16 mouse cellular contexts compared by ENCODE assay signal in the genomic region with DNA sequence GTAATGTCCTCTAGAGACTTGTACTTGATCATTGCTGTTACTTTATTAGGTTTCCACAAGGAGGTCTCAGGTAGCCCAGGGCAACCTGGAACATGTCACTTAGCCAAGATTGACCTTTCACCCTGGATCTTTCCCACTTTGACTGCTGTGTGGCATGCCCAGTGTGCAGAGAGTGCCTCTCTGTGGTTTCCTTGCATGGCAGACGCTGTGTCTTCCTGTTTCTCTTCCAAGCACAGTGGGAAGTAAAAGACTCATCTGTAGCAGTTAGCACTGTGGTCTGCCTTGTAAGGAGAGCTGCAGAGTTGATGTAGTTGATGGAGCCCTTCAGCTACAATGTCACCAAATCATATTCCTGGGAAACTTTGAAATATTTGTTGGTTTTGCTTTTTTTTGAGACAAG.
"Had no signal": no experiment of that assay in that cellular context is flagged by ENCODE, and none has a peak within 500 bp of the region (broad histone marks: within the 10 kb centered on the region; RNA-seq: fewer than 3 reads in every experiment).

No protein-coding gene starts in this region.

- ATAC-seq: intestine, embryonic 16.5 days; midbrain, embryonic 15.5 days had no signal

- H3K27ac ChIP-seq: kidney, postnatal 0 days; limb, embryonic 13.5 days; midbrain, embryonic 15.5 days; neural tube, embryonic 13.5 days; stomach, embryonic 15.5 days had no signal

- DNase-seq: kidney, adult 9 months; kidney, postnatal 36 days; left cerebral cortex, postnatal 4 days; lung, embryonic 14.5 days; lung, postnatal 10 days; lung, postnatal 4 days; right cerebral cortex, postnatal 14 days; thymus, postnatal 4 days had no signal

- H3K4me1 ChIP-seq: limb, embryonic 13.5 days; midbrain, embryonic 15.5 days; neural tube, embryonic 13.5 days; stomach, embryonic 15.5 days had no signal

- H3K27me3 ChIP-seq: limb, embryonic 13.5 days; midbrain, embryonic 15.5 days; neural tube, embryonic 13.5 days; stomach, embryonic 15.5 days had no signal

- H3K9me3 ChIP-seq: limb, embryonic 13.5 days; midbrain, embryonic 15.5 days; neural tube, embryonic 13.5 days; stomach, embryonic 15.5 days had no signal

- H3K4me2 ChIP-seq: limb, embryonic 13.5 days; liver, embryonic 11.5 days; lung, embryonic 14.5 days; midbrain, embryonic 11.5 days; midbrain, embryonic 15.5 days; neural tube, embryonic 13.5 days; stomach, embryonic 15.5 days had no signal

- H3K4me3 ChIP-seq: limb, embryonic 13.5 days; midbrain, embryonic 15.5 days; neural tube, embryonic 13.5 days; stomach, embryonic 15.5 days had no signal

- H3K9ac ChIP-seq: limb, embryonic 13.5 days; lung, embryonic 14.5 days; midbrain, embryonic 15.5 days; neural tube, embryonic 13.5 days; stomach, embryonic 15.5 days had no signal
